Comparison of ENCODE assay signal across 26 mouse cellular contexts in genomic region chr6:121634520-121634919, GRCm38 (mm10). TPM values are rescaled to one million over a fixed set of nuclear protein-coding genes. Genes with fewer than 3 reads are reported as not detected.
"Had no signal": no experiment of that assay in that cellular context is flagged by ENCODE, and none has a peak within 500 bp of the region (broad histone marks: within the 10 kb centered on the region; RNA-seq: fewer than 3 reads in every experiment).

No protein-coding gene starts in this region.

- H3K27me3 ChIP-seq: heart, embryonic 15.5 days; hindbrain, embryonic 13.5 days; hindbrain, embryonic 15.5 days; kidney, embryonic 15.5 days; limb, embryonic 13.5 days had no signal

- H3K27ac ChIP-seq: heart, adult 2 months; heart, embryonic 13.5 days; heart, embryonic 15.5 days; hindbrain, embryonic 13.5 days; hindbrain, embryonic 15.5 days; hindbrain, postnatal 0 days; kidney, embryonic 15.5 days; kidney, postnatal 0 days; limb, embryonic 13.5 days had no signal

- DNase-seq: forebrain, postnatal 0 days; gastrocnemius, postnatal 14 days; gastrocnemius, postnatal 36 days; heart, adult 11 months; heart, adult 2 months; heart, postnatal 14 days; heart, postnatal 36 days; kidney, adult 11 months; kidney, adult 2 months; kidney, adult 9 months; kidney, postnatal 14 days; kidney, postnatal 36 days; layer of hippocampus, adult 9-11 months; layer of hippocampus, postnatal 36 days; left cerebral cortex, postnatal 4 days had no signal

- H3K4me2 ChIP-seq: heart, embryonic 11.5 days; heart, embryonic 13.5 days; heart, embryonic 15.5 days; hindbrain, embryonic 13.5 days; hindbrain, embryonic 15.5 days; kidney, embryonic 15.5 days; limb, embryonic 13.5 days had no signal

- H3K9ac ChIP-seq: forebrain, postnatal 0 days; heart, embryonic 13.5 days; heart, embryonic 15.5 days; hindbrain, embryonic 13.5 days; hindbrain, embryonic 15.5 days; kidney, embryonic 15.5 days; limb, embryonic 13.5 days had no signal

- ATAC-seq: forebrain, postnatal 0 days; hindbrain, postnatal 0 days; intestine, embryonic 16.5 days had no signal

- H3K4me3 ChIP-seq: heart, adult 2 months; heart, embryonic 13.5 days; heart, embryonic 15.5 days; hindbrain, embryonic 13.5 days; hindbrain, embryonic 15.5 days; kidney, embryonic 15.5 days; limb, embryonic 13.5 days had no signal

- H3K9me3 ChIP-seq: heart, embryonic 13.5 days; heart, embryonic 15.5 days; hindbrain, embryonic 13.5 days; hindbrain, embryonic 15.5 days; kidney, embryonic 15.5 days; limb, embryonic 13.5 days had no signal

- H3K36me3 ChIP-seq: heart, embryonic 13.5 days; heart, embryonic 15.5 days; hindbrain, embryonic 13.5 days; hindbrain, embryonic 15.5 days; kidney, embryonic 15.5 days; limb, embryonic 13.5 days had no signal

- H3K4me1 ChIP-seq: heart, embryonic 15.5 days; kidney, embryonic 15.5 days had no signal

RNA-seq across cellular contexts. Expression of gene A2m, which starts 0.7 kb away (rescaled TPM):
- polyA plus RNA-seq: gonadal fat pad, adult 2 months had no signal
